Mouse (Mus musculus): ENCODE data around the gene Ntsr2. TPM values are rescaled to one million over a fixed set of nuclear protein-coding genes. Genes with fewer than 3 reads are reported as not detected.

The Ntsr2 gene
- polyA plus RNA-seq, 1 experiment, result not detected

DNA sequence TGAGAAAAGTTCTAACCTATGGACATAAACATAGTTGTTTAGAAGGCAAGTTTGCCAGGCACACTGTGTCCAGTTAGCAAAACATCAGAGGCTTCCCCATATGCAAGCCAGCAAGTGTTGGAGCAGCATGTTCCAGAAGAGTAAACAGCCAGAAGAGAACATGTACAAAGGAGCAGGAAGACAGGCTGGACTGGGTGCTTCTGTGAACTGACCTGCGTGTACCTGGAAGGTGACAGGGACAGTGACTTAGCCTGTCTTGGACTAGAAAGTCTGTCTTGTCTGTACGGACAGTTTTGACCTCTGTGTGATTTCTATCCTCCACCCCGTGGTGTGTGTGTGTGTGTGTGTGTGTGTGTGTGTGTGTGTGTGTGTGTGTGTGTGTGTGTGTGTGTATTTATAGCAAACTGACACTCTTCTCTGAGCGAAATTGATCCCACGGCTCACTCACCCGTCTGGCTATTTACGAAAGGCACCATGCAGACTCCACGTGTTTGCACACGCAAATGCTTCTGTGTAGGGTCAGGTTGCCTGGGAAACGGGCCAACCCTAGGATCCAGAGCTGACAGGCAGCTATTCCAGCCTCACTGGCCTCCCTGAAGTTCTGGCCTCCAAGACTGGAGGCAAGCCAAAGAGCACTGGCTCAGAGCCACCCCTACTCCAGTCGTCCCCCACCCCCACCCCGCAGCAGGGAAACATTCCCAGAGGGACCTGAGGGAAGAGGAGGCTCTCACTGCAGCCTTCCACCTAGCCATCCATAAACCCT, 34.5 kb upstream of the Ntsr2 start:
- Histone ChIP-seq H3K36me3 (ENCODE audit: control insufficient read depth, insufficient read depth) (no peaks in the 10 kb centered on the region), H3K4me3 (no peak overlapping the region), H3ac (ENCODE audit: control insufficient read depth, insufficient read length) (no peak overlapping the region), H3K79me2 (ENCODE audit: control insufficient read depth, insufficient read depth) (no peaks in the 10 kb centered on the region), H3K4me2 (ENCODE audit: low read depth) (no peak overlapping the region), H3K27me3 (ENCODE audit: control insufficient read depth, insufficient read depth, insufficient read length) (peaks cover 19% of the 10 kb centered on the region)
- TF ChIP-seq TCF12 (IDR thresholded peaks at IDR 0.05; ENCODE audit: insufficient read depth, poor library complexity, severe bottlenecking) (no peak), USF1 (IDR thresholded peaks at IDR 0.05; ENCODE audit: low read depth) (no peak), TCF3 (IDR thresholded peaks at IDR 0.05; ENCODE audit: insufficient read length, low read depth) (no peak), SRF (IDR thresholded peaks at IDR 0.05; ENCODE audit: control insufficient read depth, insufficient read length, low read depth) (no peak), MAX (IDR thresholded peaks at IDR 0.05; ENCODE audit: low read depth) (no peak), REST (IDR thresholded peaks at IDR 0.05; ENCODE audit: insufficient read depth, insufficient read length) (no peak), POLR2A (IDR thresholded peaks at IDR 0.05; ENCODE audit: insufficient read length, low read depth) (no peak), MYOG (IDR thresholded peaks at IDR 0.05; ENCODE audit: control insufficient read depth in 1 of 3, insufficient read depth in 1 of 3, insufficient read length in 2 of 3, low read depth in 2 of 3) (no peak), POLR2AphosphoS2 (IDR thresholded peaks at IDR 0.05; ENCODE audit: insufficient read length, low read depth) (no peak), CEBPB (IDR thresholded peaks at IDR 0.05; ENCODE audit: insufficient read depth, poor library complexity, severe bottlenecking) (no peak), E2F4 (IDR thresholded peaks at IDR 0.05; ENCODE audit: insufficient read depth) (no peak), MYOD1 (IDR thresholded peaks at IDR 0.05; ENCODE audit: control insufficient read depth in 1 of 3, insufficient read length in 2 of 3, low read depth in 2 of 3) (no peak)

DNA sequence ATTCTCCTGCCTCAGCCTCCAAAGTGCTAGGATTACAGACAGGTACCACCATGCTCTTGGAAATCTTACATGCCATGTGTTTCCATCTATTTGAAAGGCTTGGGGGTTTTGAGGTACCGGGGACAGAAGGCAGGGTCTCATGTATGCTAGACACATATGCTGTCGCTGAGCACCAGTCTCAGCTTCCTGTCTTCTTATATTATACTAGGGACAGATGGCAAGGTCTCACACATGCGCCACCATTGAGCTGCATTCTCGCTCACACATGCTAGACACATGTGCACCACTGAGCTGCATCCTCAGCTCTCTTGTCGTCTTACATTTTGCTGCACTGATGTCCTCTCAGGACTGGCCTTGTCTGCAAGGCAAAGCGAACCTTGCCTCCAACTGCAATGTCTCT, 33.7 kb upstream of the Ntsr2 start:
- H3ac ChIP-seq (ENCODE audit: control insufficient read depth, insufficient read length), result no peak overlapping the region
- no peak overlapping the region for H3K4me2 ChIP-seq (ENCODE audit: low read depth)
- TF ChIP-seq MYOD1 (IDR thresholded peaks at IDR 0.05; ENCODE audit: control insufficient read depth in 1 of 3, insufficient read length in 2 of 3, low read depth in 2 of 3) (no peak), E2F4 (IDR thresholded peaks at IDR 0.05; ENCODE audit: insufficient read depth) (no peak), TCF3 (IDR thresholded peaks at IDR 0.05; ENCODE audit: insufficient read length, low read depth) (no peak), POLR2A (IDR thresholded peaks at IDR 0.05; ENCODE audit: insufficient read length, low read depth) (no peak), TCF12 (IDR thresholded peaks at IDR 0.05; ENCODE audit: insufficient read depth, poor library complexity, severe bottlenecking) (no peak), MYOG (IDR thresholded peaks at IDR 0.05; ENCODE audit: control insufficient read depth in 1 of 3, insufficient read depth in 1 of 3, insufficient read length in 2 of 3, low read depth in 2 of 3) (no peak), USF1 (IDR thresholded peaks at IDR 0.05; ENCODE audit: low read depth) (no peak), POLR2AphosphoS2 (IDR thresholded peaks at IDR 0.05; ENCODE audit: insufficient read length, low read depth) (no peak), MAX (IDR thresholded peaks at IDR 0.05; ENCODE audit: low read depth) (no peak), CEBPB (IDR thresholded peaks at IDR 0.05; ENCODE audit: insufficient read depth, poor library complexity, severe bottlenecking) (no peak), SRF (IDR thresholded peaks at IDR 0.05; ENCODE audit: control insufficient read depth, insufficient read length, low read depth) (no peak), REST (IDR thresholded peaks at IDR 0.05; ENCODE audit: insufficient read depth, insufficient read length) (no peak)
- H3K4me3 ChIP-seq, result no peak overlapping the region
- no peaks in the 10 kb centered on the region for H3K79me2 ChIP-seq (ENCODE audit: control insufficient read depth, insufficient read depth)
- H3K36me3 ChIP-seq (ENCODE audit: control insufficient read depth, insufficient read depth), result no peaks in the 10 kb centered on the region
- H3K27me3 ChIP-seq (ENCODE audit: control insufficient read depth, insufficient read depth, insufficient read length), result peaks cover 17% of the 10 kb centered on the region

DNA sequence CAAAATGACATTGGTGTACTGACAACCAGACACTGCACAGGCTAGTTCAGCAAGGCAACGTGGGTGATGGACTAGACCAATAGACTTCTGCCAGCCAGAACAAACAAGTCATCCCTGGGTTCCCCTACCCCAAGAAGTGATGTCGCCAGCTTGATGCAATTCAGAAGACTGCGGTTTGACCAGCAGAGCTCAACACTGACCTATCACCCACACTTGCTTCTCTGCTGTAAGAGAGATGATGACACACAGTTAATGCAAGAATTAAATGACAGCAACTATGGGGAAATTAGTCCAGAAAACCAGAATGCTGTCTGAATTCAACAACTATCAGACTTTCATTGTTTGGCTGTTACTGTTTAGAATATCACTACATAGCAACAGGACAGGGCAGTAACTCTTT, 33.0 kb upstream of the Ntsr2 start:
- no peak for TF ChIP-seq REST (IDR thresholded peaks at IDR 0.05; ENCODE audit: insufficient read depth, insufficient read length)
- no peak for TF ChIP-seq POLR2AphosphoS2 (IDR thresholded peaks at IDR 0.05; ENCODE audit: insufficient read length, low read depth)
- TF ChIP-seq E2F4 (IDR thresholded peaks at IDR 0.05; ENCODE audit: insufficient read depth), result no peak
- TF ChIP-seq POLR2A (IDR thresholded peaks at IDR 0.05; ENCODE audit: insufficient read length, low read depth), result no peak
- no peak for TF ChIP-seq SRF (IDR thresholded peaks at IDR 0.05; ENCODE audit: control insufficient read depth, insufficient read length, low read depth)
- no peak for TF ChIP-seq TCF12 (IDR thresholded peaks at IDR 0.05; ENCODE audit: insufficient read depth, poor library complexity, severe bottlenecking)
- no peak for TF ChIP-seq MAX (IDR thresholded peaks at IDR 0.05; ENCODE audit: low read depth)
- no peak for TF ChIP-seq MYOD1 (IDR thresholded peaks at IDR 0.05; ENCODE audit: control insufficient read depth in 1 of 3, insufficient read length in 2 of 3, low read depth in 2 of 3)
- TF ChIP-seq CEBPB (IDR thresholded peaks at IDR 0.05; ENCODE audit: insufficient read depth, poor library complexity, severe bottlenecking), result no peak
- no peak for TF ChIP-seq MYOG (IDR thresholded peaks at IDR 0.05; ENCODE audit: control insufficient read depth in 1 of 3, insufficient read depth in 1 of 3, insufficient read length in 2 of 3, low read depth in 2 of 3)
- no peak for TF ChIP-seq USF1 (IDR thresholded peaks at IDR 0.05; ENCODE audit: low read depth)
- no peak for TF ChIP-seq TCF3 (IDR thresholded peaks at IDR 0.05; ENCODE audit: insufficient read length, low read depth)
- no peak overlapping the region for H3ac ChIP-seq (ENCODE audit: control insufficient read depth, insufficient read length)
- H3K36me3 ChIP-seq (ENCODE audit: control insufficient read depth, insufficient read depth), result no peaks in the 10 kb centered on the region
- no peak overlapping the region for H3K4me2 ChIP-seq (ENCODE audit: low read depth)
- no peak overlapping the region for H3K4me3 ChIP-seq
- H3K27me3 ChIP-seq (ENCODE audit: control insufficient read depth, insufficient read depth, insufficient read length), result peaks cover 10% of the 10 kb centered on the region
- H3K79me2 ChIP-seq (ENCODE audit: control insufficient read depth, insufficient read depth), result no peaks in the 10 kb centered on the region

DNA sequence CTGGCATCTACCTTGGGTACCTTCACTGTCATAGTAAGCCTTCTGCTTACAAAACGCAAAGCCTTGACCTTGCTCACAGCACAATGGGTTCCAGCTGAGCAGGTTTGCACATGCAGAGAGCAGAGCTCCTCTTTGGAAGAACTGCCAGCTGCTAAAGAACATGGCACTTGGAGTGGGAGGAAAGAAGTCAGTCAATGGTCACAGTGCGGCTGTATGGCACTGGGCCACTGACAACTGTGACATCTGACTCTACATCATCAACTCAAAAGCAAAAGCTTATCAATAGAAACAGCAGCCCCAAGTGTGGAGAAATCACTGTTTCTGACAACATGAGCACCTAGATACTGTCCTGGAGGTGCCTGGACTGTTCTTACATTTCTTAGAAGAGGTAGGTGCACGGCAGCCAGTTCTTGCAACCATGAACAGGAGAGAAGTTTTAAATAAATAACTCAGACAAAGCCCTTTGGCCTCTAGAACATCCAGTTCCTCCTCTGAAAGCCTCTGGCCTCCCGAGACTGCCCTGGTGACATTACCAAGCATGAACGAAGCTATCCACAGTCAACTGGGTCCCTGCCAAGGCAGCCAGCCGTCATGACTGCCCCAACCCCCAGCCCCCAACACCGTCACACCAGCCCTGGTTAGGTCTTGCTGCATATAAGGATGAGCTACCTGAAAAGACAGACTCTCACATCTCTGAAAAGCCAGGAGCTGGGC, 22.9 kb upstream of the Ntsr2 start:
- Histone ChIP-seq H3K36me3 (ENCODE audit: control insufficient read depth, insufficient read depth) (no peaks in the 10 kb centered on the region), H3K4me3 (no peak overlapping the region), H3K79me2 (ENCODE audit: control insufficient read depth, insufficient read depth) (no peaks in the 10 kb centered on the region), H3K4me2 (ENCODE audit: low read depth) (no peak overlapping the region), H3ac (ENCODE audit: control insufficient read depth, insufficient read length) (no peak overlapping the region), H3K27me3 (ENCODE audit: control insufficient read depth, insufficient read depth, insufficient read length) (peaks cover 12% of the 10 kb centered on the region)
- TF ChIP-seq REST (IDR thresholded peaks at IDR 0.05; ENCODE audit: insufficient read depth, insufficient read length) (no peak), TCF12 (IDR thresholded peaks at IDR 0.05; ENCODE audit: insufficient read depth, poor library complexity, severe bottlenecking) (no peak), TCF3 (IDR thresholded peaks at IDR 0.05; ENCODE audit: insufficient read length, low read depth) (no peak), POLR2A (IDR thresholded peaks at IDR 0.05; ENCODE audit: insufficient read length, low read depth) (no peak), SRF (IDR thresholded peaks at IDR 0.05; ENCODE audit: control insufficient read depth, insufficient read length, low read depth) (no peak), E2F4 (IDR thresholded peaks at IDR 0.05; ENCODE audit: insufficient read depth) (no peak), MAX (IDR thresholded peaks at IDR 0.05; ENCODE audit: low read depth) (no peak), USF1 (IDR thresholded peaks at IDR 0.05; ENCODE audit: low read depth) (no peak), POLR2AphosphoS2 (IDR thresholded peaks at IDR 0.05; ENCODE audit: insufficient read length, low read depth) (no peak), MYOD1 (IDR thresholded peaks at IDR 0.05; ENCODE audit: control insufficient read depth in 1 of 3, insufficient read length in 2 of 3, low read depth in 2 of 3) (no peak), MYOG (IDR thresholded peaks at IDR 0.05; ENCODE audit: control insufficient read depth in 1 of 3, insufficient read depth in 1 of 3, insufficient read length in 2 of 3, low read depth in 2 of 3) (no peak)

Measured in myocyte (in vitro differentiated cells).